8 mouse cellular contexts compared by ENCODE assay signal in genomic region chr17:49182485-49182884, GRCm38 (mm10).
A peak's percentile ranks its signal among the peaks of the same experiment; 100 is the strongest.
DNase-seq lines count a peak whose midpoint lies in the region; ATAC-seq and TF ChIP-seq lines count a peak whose summit lies in the region.

No protein-coding gene starts in this region.

- H3K9ac ChIP-seq in heart, embryonic 12.5 days: no peak overlapping the region
- H3K9ac ChIP-seq in ES-Bruce4 (ENCODE audit: low read depth, poor library complexity, severe bottlenecking): no peak overlapping the region
- no peak overlapping the region for H3K9ac ChIP-seq in heart, postnatal 0 days (replicated peaks; ENCODE audit: low read depth, low read length)

- 10% methylated on average over 4 of the region's 4 CpGs for WGBS in heart, embryonic 12.5 days
- WGBS in heart, postnatal 0 days: 12% methylated on average over 4 of the region's 4 CpGs
- WGBS in large intestine, adult 2 months: 3% methylated on average over 4 of the region's 4 CpGs
- WGBS in small intestine, adult 2 months: 2% methylated on average over 4 of the region's 4 CpGs

- TF ChIP-seq EP300 in ES-Bruce4 (IDR thresholded peaks at IDR 0.05; ENCODE audit: insufficient read depth, low read depth, low read length): no peak
- no peak for TF ChIP-seq EP300 in heart, postnatal 0 days (IDR thresholded peaks at IDR 0.05; ENCODE audit: low read depth)

- H3K4me1 ChIP-seq in heart, embryonic 12.5 days (replicated peaks): no peaks in the 10 kb centered on the region
- H3K4me1 ChIP-seq in ES-Bruce4 (ENCODE audit: control insufficient read depth, insufficient read depth, low read length): no peaks in the 10 kb centered on the region
- no peaks in the 10 kb centered on the region for H3K4me1 ChIP-seq in heart, postnatal 0 days (ENCODE audit: control insufficient read depth, insufficient read depth)
- no peaks in the 10 kb centered on the region for H3K4me1 ChIP-seq in small intestine, adult 2 months (ENCODE audit: control insufficient read depth, insufficient read depth, insufficient read length, low read length)

- no peak for TF ChIP-seq POLR2A in ES-Bruce4 (IDR thresholded peaks at IDR 0.05; ENCODE audit: insufficient read depth, low read length)
- no peak for TF ChIP-seq POLR2A in small intestine, adult 2 months (IDR thresholded peaks at IDR 0.05; ENCODE audit: low read depth, low read length)

- peak; percentile 23 for DNase-seq in heart, adult 8-10 months (ENCODE audit: low spot score)
- peak; percentile 70 for DNase-seq in adrenal gland, postnatal 10 days
- no peak for DNase-seq in heart, postnatal 0 days (ENCODE audit: low spot score)
- peak; percentile 8 for DNase-seq in large intestine, adult 2 months (ENCODE audit: low read depth, low spot score)
- no peak for DNase-seq in spleen, postnatal 4 days (ENCODE audit: low spot score in 2 of 2)

- no peak overlapping the region for H3K27ac ChIP-seq in heart, embryonic 12.5 days (ENCODE audit: poor library complexity, severe bottlenecking)
- H3K27ac ChIP-seq in ES-Bruce4 (ENCODE audit: insufficient read depth, low read length): no peak overlapping the region
- no peak overlapping the region for H3K27ac ChIP-seq in heart, postnatal 0 days (ENCODE audit: low read depth)
- no peak overlapping the region for H3K27ac ChIP-seq in small intestine, adult 2 months (ENCODE audit: insufficient read depth, low read depth, low read length)

- H3K4me3 ChIP-seq in heart, embryonic 12.5 days: no peak overlapping the region
- H3K4me3 ChIP-seq in ES-Bruce4 (ENCODE audit: low read depth, low read length): no peak overlapping the region
- no peak overlapping the region for H3K4me3 ChIP-seq in heart, postnatal 0 days (ENCODE audit: low read depth, low read length)
- H3K4me3 ChIP-seq in small intestine, adult 2 months (ENCODE audit: low read depth, low read length): no peak overlapping the region

- TF ChIP-seq CTCF in ES-Bruce4 (IDR thresholded peaks at IDR 0.05; ENCODE audit: low read depth, low read length): peak; percentile 95
- peak; percentile 64 for TF ChIP-seq CTCF in heart, postnatal 0 days (IDR thresholded peaks at IDR 0.05; ENCODE audit: low read depth)
- TF ChIP-seq CTCF in small intestine, adult 2 months (IDR thresholded peaks at IDR 0.05; ENCODE audit: extremely low read depth, insufficient read length, insufficient replicate concordance, low read depth, low read length): peak; percentile 81; the same call in 1 of the 2 replicates

- no peak overlapping the region for H3K4me2 ChIP-seq in heart, embryonic 12.5 days
- H3K4me2 ChIP-seq in heart, postnatal 0 days (ENCODE audit: low read depth, low read length): no peak overlapping the region

- peaks cover 55% of the 10 kb centered on the region for H3K27me3 ChIP-seq in heart, embryonic 12.5 days (replicated peaks)
- H3K27me3 ChIP-seq in ES-Bruce4 (ENCODE audit: control insufficient read depth, insufficient read depth, low read length, poor library complexity, severe bottlenecking): no peaks in the 10 kb centered on the region
- peaks cover 30% of the 10 kb centered on the region for H3K27me3 ChIP-seq in heart, postnatal 0 days (ENCODE audit: control insufficient read depth, insufficient read depth, low read length)
- no peaks in the 10 kb centered on the region for H3K27me3 ChIP-seq in small intestine, adult 2 months (ENCODE audit: control insufficient read depth, insufficient read depth, low read length)

- H3K9me3 ChIP-seq in heart, embryonic 12.5 days (replicated peaks): no peaks in the 10 kb centered on the region
- 0 out of 2 replicates have a peak, but pooled peaks cover 2% of the 10 kb centered on the region for H3K9me3 ChIP-seq in ES-Bruce4 (replicated peaks; ENCODE audit: control insufficient read depth, insufficient read depth, low read length, poor library complexity, severe bottlenecking)
- no peaks in the 10 kb centered on the region for H3K9me3 ChIP-seq in heart, postnatal 0 days (replicated peaks; ENCODE audit: control insufficient read depth, low read length)

- no peaks in the 10 kb centered on the region for H3K36me3 ChIP-seq in heart, embryonic 12.5 days
- no peaks in the 10 kb centered on the region for H3K36me3 ChIP-seq in ES-Bruce4 (ENCODE audit: control insufficient read depth, insufficient read depth, low read length, poor library complexity, severe bottlenecking)
- H3K36me3 ChIP-seq in heart, postnatal 0 days (replicated peaks; ENCODE audit: control insufficient read depth, insufficient read depth, low read length): no peaks in the 10 kb centered on the region
- H3K36me3 ChIP-seq in small intestine, adult 2 months (ENCODE audit: control insufficient read depth, insufficient read depth, low read length): no peaks in the 10 kb centered on the region

- no peak for ATAC-seq in heart, embryonic 12.5 days (ENCODE audit: insufficient number of reproducible peaks, low FRiP score)
- no peak for ATAC-seq in heart, postnatal 0 days (ENCODE audit: insufficient read depth, low read depth)

Comparison
In these comparisons a context has a peak if more than half of its experiments do, and no peak if none do; other contexts are left out.
1. DNase-seq: peak in heart, adult 8-10 months (single experiment), adrenal gland, postnatal 10 days (single experiment) and large intestine, adult 2 months (single experiment); none in heart, postnatal 0 days (single experiment) and spleen, postnatal 4 days (0 of 2).
2. Peak in every context shown above with its lines, with median percentiles within 50 percentile points of each other: CTCF ChIP-seq.